Mouse (Mus musculus): ENCODE results near the gene Kdelr1. TPM values are rescaled to one million over a fixed set of nuclear protein-coding genes. Genes with fewer than 3 reads are reported as not detected.
"Not testable (repeated sequence)": the region's sequence is repeated elsewhere in the genome, so short reads cannot be mapped to it uniquely, and the experiment has no call there.

Kdelr1 gene
- total RNA-seq, 2 experiments from 2014 or later, result 87.1 to 98.6 TPM

DNA sequence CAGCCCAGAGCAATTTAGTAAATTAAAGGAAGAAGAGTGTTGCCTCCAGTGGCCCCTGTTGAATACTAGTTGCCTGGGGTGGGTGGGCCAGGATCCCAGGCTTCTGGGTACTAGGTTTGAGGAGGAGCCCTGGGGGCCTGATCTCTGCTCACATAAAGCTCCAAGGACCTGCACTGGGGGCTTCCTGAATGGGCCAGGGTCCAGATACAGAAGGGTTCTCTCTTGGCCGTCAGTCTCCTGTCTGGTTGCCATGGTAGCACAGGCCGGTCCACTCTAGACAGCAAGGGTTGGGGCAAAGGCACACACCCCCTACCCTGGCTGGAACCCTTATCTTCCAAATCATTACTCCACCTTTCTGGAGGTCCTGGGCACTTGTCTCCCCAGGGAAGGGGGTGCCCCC lies 4.7 kb upstream of the Kdelr1 start:
- intact Hi-C loops (cut with DNase I), result no loop called here
- no peak for DNase-seq (ENCODE audit: low spot score in 2 of 2)

DNA sequence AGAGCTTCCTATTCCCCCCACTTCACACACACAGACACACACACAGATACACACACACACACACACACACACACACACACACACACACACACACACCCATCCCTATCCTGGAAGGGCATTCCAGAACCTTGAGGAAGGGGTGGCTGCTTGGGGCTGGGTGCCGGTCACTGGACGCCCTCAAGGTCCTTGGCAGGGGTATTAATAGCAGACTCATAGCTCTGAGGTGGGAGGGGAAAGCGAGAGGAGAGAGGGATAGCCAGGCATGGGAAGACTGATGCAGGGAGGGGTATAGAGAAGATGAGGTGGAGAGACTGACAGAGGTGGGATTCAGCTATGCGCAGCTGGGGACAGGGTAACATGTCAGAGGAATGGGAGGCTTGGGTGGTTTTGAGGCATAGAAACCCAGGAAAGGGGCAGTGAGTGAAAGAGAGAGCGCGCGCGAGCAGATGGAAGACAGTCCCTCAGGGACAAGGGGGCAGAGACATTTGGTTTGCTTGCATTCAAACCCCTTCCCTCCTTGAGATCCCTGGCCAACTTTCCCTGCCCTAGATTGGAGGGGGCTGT lies 3.4 kb upstream of the Kdelr1 start:
- intact Hi-C loops (cut with DNase I), result no loop called here
- DNase-seq (ENCODE audit: low spot score in 2 of 2), result no peak

DNA sequence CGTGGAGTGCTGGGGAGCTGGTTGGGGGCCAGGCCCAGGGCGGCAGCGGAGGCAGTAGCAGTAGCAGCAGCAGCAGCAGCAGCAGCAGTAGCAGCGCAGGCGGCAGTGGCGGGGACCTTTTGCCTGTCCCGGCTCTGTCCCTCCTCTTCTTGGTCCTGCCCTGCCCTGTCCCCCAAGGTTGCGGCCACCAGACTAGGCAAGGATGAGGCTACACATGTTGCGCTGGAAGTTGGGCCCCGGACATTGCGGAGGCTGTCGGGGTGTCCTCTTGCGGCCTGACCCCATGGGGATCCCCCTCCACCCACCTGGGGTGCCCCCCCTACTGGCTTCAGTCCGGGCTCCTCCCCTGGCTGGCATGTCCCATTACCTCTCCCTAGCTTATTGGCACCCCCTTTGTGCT lies 2.8 kb upstream of the Kdelr1 start:
- intact Hi-C loops (cut with DNase I), result loop anchor here (2.0 to 5.0 kb wide), 2 partner anchors 68 to 139 kb away; no protein-coding TSS in a partner anchor
- DNase-seq (ENCODE audit: low spot score in 2 of 2), result no peak

DNA sequence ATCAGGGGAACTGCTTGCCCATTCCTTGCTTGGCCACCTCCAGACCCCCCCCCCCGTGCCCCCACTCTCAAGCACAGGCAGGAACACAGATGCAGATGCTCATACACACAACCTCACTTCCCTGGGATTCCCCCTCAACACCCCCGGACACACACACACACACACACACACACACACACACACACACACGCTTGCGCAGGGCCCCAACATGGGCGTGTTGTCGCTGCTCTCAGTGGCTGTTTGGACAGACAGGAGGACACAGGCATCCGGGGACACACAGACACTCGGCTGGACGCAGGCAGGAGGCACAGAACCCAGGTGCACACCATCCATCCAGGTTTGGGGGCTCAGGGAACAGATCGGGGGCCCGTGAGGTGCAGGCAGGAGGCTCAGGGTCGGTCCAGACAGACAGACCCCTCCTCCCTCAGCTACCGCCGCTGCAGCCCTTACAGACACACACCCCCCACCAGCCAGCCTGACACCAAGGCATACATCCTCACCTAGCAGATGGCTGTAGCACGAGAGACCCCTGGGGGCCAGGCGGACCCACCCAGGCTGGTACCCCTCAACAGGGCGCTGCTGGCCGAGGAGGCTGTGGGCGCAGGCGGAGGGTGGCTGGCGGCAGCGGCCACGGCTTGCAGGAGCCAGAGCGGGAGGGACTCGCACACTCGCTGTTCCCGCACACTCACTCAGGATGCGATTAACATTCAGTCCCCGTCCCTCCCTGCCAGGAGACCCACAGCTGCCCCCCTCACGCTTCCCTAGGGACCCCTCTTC lies 2.1 kb upstream of the Kdelr1 start:
- DNase-seq (ENCODE audit: low spot score in 2 of 2), result no peak
- intact Hi-C loops (cut with DNase I), result loop anchor here (2.0 to 5.0 kb wide), 2 partner anchors 67 to 138 kb away; no protein-coding TSS in a partner anchor

DNA sequence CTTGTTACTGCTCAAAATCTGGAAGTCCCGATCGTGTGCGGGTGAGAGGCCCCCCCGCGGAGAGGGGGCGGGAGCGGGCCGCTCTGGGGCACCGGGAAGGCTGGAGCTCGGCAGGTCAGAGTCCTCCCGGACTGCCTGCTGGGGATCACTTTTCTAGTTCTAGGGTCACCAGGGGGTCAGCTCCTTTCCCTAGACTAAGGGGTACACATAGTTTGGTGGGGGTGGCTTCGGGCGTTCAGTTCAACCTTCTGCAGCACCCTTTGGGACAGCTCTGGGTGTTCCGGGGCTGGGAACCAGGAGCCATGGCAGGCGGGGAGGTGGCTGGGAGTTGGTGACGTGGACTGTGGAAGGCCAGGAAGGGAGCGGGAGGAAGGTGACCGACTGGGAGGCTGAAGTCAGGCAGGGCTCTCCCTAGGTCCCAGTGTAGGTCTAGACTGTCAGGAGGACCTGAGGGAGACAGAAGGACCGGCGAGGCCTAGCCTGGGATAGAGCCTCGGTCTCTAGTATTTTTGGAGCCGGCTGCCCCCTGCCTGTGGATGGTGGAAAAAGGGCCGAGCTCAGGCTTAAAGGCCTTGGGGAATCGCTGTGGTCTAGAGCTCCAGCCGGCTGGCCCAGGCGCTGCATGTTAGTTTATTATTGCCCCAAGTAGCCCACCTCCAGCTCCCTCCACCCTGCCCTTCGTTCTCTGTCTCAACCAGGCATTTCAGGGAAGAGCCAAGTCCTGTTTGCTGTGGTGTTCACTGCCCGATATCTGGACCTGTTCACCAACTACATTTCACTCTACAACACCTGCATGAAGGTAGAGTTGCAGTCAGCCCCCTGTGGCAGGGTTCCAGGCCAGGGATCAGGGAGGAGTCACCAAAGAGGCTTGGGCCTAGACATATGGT lies 732 bp downstream of the Kdelr1 start:
- intact Hi-C loops (cut with DNase I), result loop anchor here (5.0 kb wide), 1 partner anchor 64 kb away; no protein-coding TSS in a partner anchor
- DNase-seq (ENCODE audit: low spot score in 2 of 2), result peak in 1 of 2 experiments; percentile 40

DNA sequence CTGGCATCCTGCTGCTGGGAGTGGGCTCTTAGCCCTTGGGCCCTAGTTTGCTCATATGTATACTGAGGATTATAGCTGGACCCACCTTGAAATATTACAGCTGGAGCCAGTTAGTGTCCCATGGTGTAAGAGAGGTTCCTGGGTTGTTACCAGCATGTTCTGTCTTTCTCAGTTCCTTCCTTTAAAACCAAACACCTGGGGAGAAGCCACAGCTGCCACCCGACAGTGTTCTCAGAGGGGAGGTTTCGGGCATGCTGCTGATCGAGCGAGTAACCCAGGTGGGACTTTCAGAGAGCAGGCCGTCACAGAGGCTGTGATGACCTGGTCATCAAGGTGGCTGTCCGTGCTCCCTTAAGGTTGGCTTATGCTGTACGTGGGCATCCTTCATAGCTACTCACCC lies 4.3 kb downstream of the Kdelr1 start:
- intact Hi-C loops (cut with DNase I), result no loop called here
- DNase-seq (ENCODE audit: low spot score in 2 of 2), result no peak

DNA sequence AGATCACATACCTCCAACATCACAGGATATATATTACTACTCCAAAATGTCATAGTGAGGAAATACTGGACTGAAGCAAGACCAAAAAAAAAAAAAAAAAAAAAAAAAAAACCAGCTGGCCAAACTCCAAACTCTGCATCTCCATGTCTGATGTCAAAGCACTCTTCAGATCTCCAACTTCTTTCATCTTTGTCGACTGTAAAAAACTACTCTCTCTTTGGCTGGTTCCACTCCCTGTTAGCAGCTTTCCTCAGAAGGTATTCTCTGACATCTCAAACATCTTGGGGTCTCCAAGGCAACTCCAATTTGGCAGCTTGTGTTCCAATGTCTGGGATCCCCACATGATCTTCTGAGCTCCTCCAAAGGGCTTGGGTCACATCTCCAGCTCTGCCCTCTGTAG lies 5.7 kb downstream of the Kdelr1 start, which contains the start of gene Grin2d:
TSS of gene Grin2d (minus strand) at position 101 of the 400 bp plus-strand sequence.
- DNase-seq (ENCODE audit: low spot score in 2 of 2), result not testable (repeated sequence)

DNA sequence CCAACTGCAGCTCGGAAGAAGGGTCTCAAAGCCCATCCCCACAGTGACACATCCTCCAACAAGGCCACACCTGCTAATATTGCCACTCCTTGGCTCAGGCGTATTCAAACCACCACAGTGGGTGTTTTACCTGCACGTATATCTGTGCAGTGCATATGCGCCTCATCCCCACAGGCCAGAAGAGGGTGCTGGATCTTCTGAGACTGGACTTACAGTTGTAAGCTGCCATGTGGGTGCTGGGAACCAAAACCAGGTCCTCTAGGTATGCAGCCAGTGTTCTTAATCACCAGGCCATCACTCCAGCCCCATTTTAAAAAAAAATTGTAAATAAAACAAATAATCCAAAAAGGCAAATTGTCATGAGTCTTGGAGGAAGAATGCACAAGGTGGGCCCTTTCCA lies 8.0 kb downstream of the Kdelr1 start:
- DNase-seq (ENCODE audit: low spot score in 2 of 2), result no peak
- intact Hi-C loops (cut with DNase I), result no loop called here

More for the DNA sequence above, 5.7 kb downstream of the Kdelr1 start, which contains the start of gene Grin2d:
- intact Hi-C loops (cut with DNase I), result not testable (repeated sequence)

DNA sequence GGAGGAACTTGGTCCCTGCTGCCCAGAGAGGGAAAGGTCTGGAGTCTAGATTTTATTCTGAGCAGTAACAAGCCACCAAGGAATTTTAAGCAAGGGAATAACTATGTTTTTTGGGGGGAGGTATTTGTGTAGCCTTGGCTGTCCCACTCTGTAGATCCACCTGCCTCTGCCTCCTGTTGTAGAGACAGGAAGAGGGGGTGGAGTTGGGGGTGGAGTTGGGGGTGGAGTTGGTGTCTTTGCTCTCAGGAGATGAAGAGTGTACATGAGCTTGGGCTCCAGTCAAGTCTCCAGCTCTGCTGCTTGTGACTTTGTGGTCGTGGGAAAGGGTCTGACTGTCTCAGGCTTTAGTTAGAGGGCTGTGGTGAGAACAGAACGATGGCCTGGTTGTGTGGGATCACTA lies 8.4 kb downstream of the Kdelr1 start:
- DNase-seq (ENCODE audit: low spot score in 2 of 2), result no peak
- intact Hi-C loops (cut with DNase I), result no loop called here

DNA sequence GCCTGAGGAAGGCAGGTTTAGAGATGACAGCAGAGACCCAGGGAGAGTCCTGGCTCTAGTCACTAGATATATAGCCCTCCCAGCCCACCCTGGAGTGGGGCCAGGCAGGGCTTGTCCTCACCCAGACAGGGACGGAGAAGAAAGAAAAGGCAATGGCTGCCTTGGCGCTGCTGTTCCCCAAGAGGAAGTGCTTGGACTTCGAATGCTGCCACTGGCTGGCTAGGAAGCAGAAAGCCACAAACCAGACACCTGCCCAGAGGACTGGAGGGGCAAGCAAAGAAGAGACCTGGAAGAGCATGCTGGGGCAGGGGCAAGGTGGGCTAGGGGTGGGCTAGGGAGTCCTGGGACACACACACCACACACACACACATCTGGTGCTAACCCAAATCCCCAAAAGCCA lies 14.7 kb downstream of the Kdelr1 start:
- intact Hi-C loops (cut with DNase I), result no loop called here
- no peak for DNase-seq (ENCODE audit: low spot score in 2 of 2)

DNA sequence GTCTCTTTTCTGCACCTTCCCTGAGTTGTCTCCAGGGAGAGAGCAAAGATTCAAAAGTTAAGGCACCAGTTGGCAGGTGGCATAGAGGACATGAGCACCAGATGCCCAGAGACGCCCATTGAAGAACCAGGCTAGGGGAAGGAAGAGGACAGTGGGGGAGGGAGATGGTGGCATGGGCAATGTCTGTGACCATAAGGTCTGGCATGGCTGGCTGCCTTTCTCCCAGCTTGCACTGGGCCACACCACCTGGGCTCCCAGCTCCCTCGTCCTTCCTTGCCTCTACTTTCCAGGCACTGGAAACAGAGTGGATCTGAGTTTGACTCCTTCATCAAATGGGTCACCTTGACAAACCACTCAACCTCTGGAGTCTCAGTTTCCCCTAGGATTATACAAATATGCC lies 20.1 kb downstream of the Kdelr1 start:
- DNase-seq (ENCODE audit: low spot score in 2 of 2), result no peak
- intact Hi-C loops (cut with DNase I), result no loop called here

DNA sequence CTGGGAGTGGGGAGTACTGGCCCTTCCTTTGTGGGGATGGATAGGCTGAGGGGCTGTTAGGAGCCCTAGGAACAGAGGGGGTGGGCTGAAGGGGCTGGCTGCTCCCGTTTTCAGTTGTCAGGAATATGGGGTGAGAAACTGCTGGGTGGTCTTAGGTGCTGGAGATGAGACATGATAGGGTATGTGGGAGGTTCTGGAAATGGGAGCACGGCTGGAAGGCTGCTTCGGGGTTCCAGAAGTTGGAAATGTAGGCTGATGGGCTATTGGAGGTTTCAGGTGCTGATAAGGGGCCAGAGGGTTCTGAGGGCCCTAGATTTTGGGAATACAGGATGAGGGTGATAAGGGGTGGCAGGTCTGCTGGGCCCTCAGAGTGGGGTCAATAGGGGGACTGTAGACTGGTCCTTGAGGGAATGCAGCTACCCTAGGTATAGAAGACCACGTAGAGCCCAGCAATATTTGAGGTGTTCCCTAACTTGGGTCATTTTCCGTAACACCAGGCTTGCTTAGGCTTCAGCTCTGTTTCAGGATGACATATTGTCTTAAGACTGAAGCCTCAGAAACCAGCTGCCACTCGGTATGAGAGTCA lies 23.5 kb downstream of the Kdelr1 start:
- no peak for DNase-seq (ENCODE audit: low spot score in 2 of 2)
- intact Hi-C loops (cut with DNase I), result loop anchor here (2.0 kb wide), 1 partner anchor 27 kb away; no protein-coding TSS in a partner anchor

DNA sequence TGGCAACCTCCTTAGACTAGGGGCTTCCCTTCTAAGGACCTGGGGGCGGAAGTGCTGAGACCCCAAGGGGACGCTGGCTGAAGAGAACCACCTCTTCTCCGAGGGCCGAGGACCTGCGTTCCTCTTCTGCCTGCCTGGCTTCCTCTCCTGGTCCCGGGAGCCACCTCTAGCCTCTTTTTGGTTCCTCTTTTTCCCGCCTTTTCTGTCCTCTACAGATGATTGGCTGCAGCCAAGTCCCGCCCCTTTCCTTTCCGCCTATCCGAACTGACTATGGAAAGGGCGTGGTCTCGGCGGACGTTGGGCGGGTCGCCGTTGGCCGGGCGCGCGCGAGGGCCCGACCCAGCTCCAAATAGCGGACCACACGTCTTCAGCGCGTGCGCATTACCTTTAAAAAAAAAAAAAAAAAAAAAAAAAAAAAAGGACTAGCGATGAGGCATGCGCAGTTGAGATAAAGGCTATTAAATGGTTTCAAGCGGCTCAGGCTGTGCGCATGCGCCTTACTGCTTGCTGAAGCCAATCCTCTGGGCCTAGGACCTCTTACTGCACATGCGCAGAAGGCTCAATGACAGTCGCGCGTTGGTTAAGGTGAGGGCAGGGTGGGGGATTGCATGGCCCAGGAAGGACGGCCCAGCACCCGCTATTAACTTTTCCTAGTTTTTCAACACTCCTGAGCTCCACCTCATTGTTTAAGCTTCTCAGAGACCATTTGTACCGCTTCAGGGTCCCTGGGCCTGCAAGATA lies 24.1 kb downstream of the Kdelr1 start, which contains the start of the genes Syngr4 and Tmem143:
TSS of gene Syngr4 (minus strand) at position 198 of the 741 bp plus-strand sequence.
TSS of gene Tmem143 (plus strand) at position 425 of the 741 bp plus-strand sequence.
- DNase-seq (ENCODE audit: low spot score in 2 of 2), result peak; percentile 98
- intact Hi-C loops (cut with DNase I), result loop anchor here (2.0 kb wide), 1 partner anchor 26 kb away; no protein-coding TSS in a partner anchor

DNA sequence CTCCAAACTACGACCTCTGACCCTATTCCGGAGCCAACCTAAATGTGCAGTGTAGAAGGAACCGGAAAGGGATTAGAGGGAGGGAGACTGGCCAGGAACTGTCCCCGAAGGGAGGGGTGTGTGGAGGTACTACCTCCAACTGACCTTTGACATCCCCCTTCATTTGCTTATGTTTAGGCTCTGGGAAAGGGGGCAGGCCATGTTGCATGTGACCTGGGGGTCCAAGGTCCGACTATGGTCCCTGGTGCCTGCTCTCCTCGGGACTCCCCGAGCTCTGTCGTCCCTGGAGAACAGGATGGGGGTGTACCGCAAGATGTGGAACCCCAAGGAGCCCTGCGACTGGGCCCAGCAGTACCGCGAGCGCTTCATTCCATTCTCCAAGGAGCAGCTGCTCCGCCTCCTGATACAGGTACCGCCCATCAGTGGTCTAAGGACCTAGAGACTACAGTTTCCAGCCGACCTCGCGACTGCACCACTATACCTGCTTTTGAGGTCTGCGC lies 24.7 kb downstream of the Kdelr1 start:
- intact Hi-C loops (cut with DNase I), result loop anchor here (2.0 kb wide), 1 partner anchor 25 kb away; no protein-coding TSS in a partner anchor
- DNase-seq (ENCODE audit: low spot score in 2 of 2), result peak; percentile 53 to 55

DNA sequence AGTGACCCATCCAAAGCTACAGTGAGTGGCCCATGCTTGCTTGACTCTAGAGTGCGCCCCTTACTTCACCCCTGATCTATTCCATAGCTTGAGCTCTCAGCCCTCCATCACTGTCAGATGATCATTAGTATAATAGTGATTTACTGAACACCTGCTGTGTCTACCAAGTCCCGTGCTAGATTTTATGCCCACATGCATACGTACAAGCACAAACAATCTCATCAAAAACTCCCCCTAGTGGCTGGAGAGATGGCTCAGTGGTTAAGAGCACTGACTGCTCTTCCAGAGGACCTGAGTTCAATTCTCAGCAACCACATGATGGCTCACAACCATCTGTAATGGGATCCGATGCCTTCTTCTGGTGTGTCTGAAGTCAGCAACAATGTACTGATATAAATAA lies 25.6 kb downstream of the Kdelr1 start:
- intact Hi-C loops (cut with DNase I); DNase-seq (ENCODE audit: low spot score in 2 of 2): not testable (repeated sequence)

DNA sequence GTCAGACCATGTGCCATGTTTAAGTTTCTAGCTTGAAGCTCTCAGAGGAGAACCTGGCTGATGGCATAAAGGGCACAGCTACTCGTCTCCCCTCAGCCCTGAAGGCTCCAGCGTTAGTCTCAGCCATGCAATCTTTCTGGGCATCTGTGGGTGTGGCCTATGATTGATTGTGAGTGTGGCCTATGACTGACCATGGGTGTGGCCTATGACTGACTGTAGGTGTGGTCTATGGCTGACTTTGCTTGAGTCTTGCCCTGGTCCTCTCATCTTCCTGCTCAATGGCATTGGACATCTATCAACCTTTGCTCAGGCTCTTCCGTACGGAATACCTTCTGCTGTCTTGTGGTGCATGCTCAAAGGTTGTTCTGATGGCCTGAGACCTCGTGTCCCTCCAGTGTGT lies 29.0 kb downstream of the Kdelr1 start:
- no peak for DNase-seq (ENCODE audit: low spot score in 2 of 2)
- intact Hi-C loops (cut with DNase I), result no loop called here

DNA sequence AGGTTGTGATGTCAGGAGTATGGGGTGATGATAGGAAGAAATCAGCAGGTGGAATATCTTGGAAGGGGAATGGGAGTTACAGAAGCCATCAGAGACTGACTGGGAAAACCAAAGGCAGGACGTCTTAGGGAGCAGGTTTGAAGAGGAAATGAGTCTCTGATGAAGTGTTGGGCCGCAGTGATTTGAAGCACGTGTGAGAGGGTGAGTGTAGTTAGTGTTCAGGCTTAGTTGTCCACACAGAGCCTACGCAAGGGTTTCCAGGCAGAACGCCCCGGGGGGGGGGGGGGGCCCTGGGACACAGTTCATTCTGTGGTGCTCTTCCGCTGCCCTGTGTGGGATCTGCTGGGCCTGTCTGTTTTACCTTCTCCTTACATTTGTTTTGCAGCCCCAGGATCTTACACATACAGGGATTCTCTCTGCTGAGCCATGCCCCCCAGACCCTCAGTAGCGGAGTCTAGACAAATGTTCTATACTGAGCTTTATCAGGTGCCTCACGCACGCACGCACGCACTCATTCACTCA lies 30.0 kb downstream of the Kdelr1 start:
- no peak for DNase-seq (ENCODE audit: low spot score in 2 of 2)
- intact Hi-C loops (cut with DNase I), result no loop called here

DNA sequence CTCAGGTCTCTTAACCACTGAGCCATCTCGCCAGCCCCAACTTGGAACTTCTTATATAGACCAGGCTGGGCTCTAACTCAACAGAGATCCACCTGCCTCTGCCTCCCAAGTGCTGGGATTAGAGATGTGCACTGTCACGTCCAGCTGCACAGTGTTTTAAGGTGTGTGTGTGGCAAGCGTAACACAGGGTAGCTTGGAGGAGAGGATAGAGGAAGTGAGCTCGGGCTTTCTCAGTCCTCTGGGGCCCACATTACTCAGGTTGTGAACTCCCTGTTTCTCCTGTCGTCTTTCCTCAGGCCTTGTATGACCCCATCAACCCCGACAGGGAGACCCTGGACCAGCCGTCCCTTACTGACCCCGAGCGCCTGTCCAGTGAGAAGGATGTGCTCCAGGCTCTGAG lies 34.0 kb downstream of the Kdelr1 start:
- intact Hi-C loops (cut with DNase I), result no loop called here
- DNase-seq (ENCODE audit: low spot score in 2 of 2), result no peak

Data from left cerebral cortex, postnatal 14 days (tissue).